Mouse (Mus musculus) stomach, embryonic 14.5 days (tissue): ENCODE data around the gene Col11a2. TPM values are rescaled to one million over a fixed set of nuclear protein-coding genes. Genes with fewer than 3 reads are reported as not detected.

Source experiments
- ATAC-seq: fragments of 200-750 bp; cut with Nextera tagmentation; 2 replicates; pipeline ENCODE4 v1.8.0; 2017; ENCODE audit warnings: low read depth, moderate TSS enrichment; ENCODE audit not compliant: insufficient number of reproducible peaks, insufficient read depth, low FRiP score
- H3K27ac ChIP-seq: fragments of 300-500 bp; sonication (generic); 2 replicates; pipeline ENCODE4 v1.5.1; 2014; ENCODE audit warnings: mild to moderate bottlenecking, low read length, moderate library complexity, mixed read lengths
- H3K27me3 ChIP-seq: fragments of 300-500 bp; sonication (generic); 2 replicates; pipeline ENCODE4 v1.6.1; 2014; ENCODE audit warnings: low read length, control low read depth, mixed read lengths; ENCODE audit not compliant: control insufficient read depth, insufficient read depth
- H3K36me3 ChIP-seq: fragments of 300-500 bp; sonication (generic); 2 replicates; pipeline ENCODE4 v1.6.1; 2014; ENCODE audit warnings: mild to moderate bottlenecking, control low read depth, low read length, moderate library complexity, mixed read lengths; ENCODE audit not compliant: control insufficient read depth, insufficient read depth
- H3K4me1 ChIP-seq: fragments of 300-500 bp; sonication (generic); 2 replicates; pipeline ENCODE4 v1.6.1; 2014; ENCODE audit warnings: low read length, control low read depth, mixed read lengths; ENCODE audit not compliant: control insufficient read depth, insufficient read depth
- H3K4me2 ChIP-seq: fragments of 300-500 bp; sonication (generic); replicated peaks from 2 replicates; pipeline ENCODE4 v1.6.1; 2014; ENCODE audit warnings: low read depth, low read length, control low read depth
- H3K4me3 ChIP-seq: fragments of 300-500 bp; sonication (generic); 2 replicates; pipeline ENCODE4 v1.5.1; 2014; ENCODE audit warnings: low read depth, low read length, control low read depth
- H3K9ac ChIP-seq: fragments of 300-500 bp; sonication (generic); replicated peaks from 2 replicates; pipeline ENCODE4 v1.6.1; 2014; ENCODE audit warnings: low read depth, mild to moderate bottlenecking, control low read depth, low read length, moderate library complexity, mixed read lengths
- H3K9me3 ChIP-seq: fragments of 300-500 bp; sonication (generic); 2 replicates; pipeline ENCODE4 v1.6.1; 2016; ENCODE audit warnings: low read depth, low read length, control low read depth; ENCODE audit not compliant: control insufficient read depth
- WGBS: fragments of 180-500 bp; shearing (Covaris S2); extraction: QIAGEN DNeasy Blood & Tissue Kit; methylation state at CpG from one replicate; pipeline ENCODE4 v1.1.7; 2014; 5-methylcytosine and 5-hydroxymethylcytosine counted together
- polyA plus RNA-seq: library from polyadenylated mRNA; unstranded; fragments of >200 nt; fragmentation: Nextera tagmentation; extraction: Ambion mirVana; gene quantifications from 2 replicates; pipeline ENCODE4 v1.2.1, GENCODE M21; 2014

The Col11a2 gene
- polyA plus RNA-seq, 1 experiment from 2014 or later: 0.32 TPM

DNA sequence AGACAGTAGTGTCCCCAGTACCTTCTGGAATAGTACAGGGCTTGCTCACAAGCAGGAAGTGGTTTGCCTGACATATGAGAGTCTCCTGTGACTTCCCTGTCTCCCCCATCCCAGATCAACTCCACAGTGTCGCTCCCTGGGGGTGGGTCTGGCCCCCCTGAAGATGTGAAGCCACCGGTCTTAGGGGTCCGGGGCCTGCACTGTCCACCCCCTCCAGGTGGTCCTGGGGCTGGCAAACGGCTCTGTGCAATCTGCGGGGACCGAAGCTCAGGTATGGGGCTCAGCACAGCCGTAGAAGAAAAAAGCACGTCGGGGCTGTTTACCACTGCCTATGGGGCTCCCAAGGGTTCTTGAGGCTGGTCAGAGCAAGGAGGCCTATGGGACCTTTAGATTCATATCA, 5.8 kb upstream of the Col11a2 start:
- H3K4me1 ChIP-seq: peaks cover 26% of the 10 kb centered on the region
- 94% methylated on average over 9 of the region's 9 CpGs for WGBS
- H3K27ac ChIP-seq: no peak overlapping the region
- no peak overlapping the region for H3K9ac ChIP-seq
- H3K9me3 ChIP-seq: no peaks in the 10 kb centered on the region
- H3K4me2 ChIP-seq: no peak overlapping the region
- H3K4me3 ChIP-seq: no peak overlapping the region
- no peak for ATAC-seq
- no peaks in the 10 kb centered on the region for H3K27me3 ChIP-seq
- peaks cover 53% of the 10 kb centered on the region for H3K36me3 ChIP-seq

DNA sequence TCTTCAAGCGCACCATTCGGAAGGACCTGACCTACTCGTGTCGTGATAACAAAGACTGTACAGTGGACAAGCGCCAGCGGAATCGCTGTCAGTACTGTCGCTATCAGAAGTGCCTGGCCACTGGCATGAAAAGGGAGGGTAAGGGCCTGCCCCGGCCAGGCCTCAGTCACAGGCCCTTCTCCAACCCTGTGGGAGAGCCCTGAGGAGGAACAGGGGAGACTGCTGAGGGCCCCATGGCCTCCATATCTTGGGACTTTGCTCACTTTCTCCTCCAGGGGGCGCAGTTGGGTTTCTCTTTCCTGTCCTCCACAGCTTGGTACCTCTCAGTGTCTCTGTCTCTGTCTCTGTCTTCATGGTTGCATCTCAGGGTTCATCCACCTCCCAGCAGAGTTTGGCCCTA, 5.2 kb upstream of the Col11a2 start:
- no peak overlapping the region for H3K9ac ChIP-seq
- no peak overlapping the region for H3K27ac ChIP-seq
- no peak overlapping the region for H3K4me2 ChIP-seq
- peaks cover 32% of the 10 kb centered on the region for H3K4me1 ChIP-seq
- peaks cover 47% of the 10 kb centered on the region for H3K36me3 ChIP-seq
- no peak for ATAC-seq
- H3K4me3 ChIP-seq: no peak overlapping the region
- WGBS: 83% methylated on average over 10 of the region's 10 CpGs
- no peaks in the 10 kb centered on the region for H3K9me3 ChIP-seq
- H3K27me3 ChIP-seq: no peaks in the 10 kb centered on the region

DNA sequence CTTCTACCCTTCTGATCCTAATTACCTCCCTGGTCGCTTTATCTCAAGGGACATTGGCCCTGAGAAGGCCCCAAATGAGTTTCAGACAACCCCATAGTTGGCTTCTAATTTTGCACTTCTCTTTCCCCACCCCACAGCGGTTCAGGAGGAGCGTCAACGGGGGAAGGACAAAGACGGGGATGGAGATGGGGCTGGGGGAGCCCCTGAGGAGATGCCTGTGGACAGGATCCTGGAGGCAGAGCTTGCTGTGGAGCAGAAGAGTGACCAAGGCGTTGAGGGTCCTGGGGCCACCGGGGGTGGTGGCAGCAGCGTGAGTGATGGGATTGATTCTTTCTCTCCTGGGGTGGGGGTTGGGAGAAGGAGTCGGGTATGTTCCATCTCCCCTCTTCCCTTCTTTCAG, 3.7 kb upstream of the Col11a2 start:
- Histone ChIP-seq H3K27ac (no peak overlapping the region), H3K9ac (no peak overlapping the region), H3K4me1 (peaks cover 30% of the 10 kb centered on the region), H3K9me3 (no peaks in the 10 kb centered on the region), H3K27me3 (no peaks in the 10 kb centered on the region), H3K36me3 (peaks cover 36% of the 10 kb centered on the region), H3K4me2 (no peak overlapping the region), H3K4me3 (no peak overlapping the region)
- WGBS: 85% methylated on average over 9 of the region's 9 CpGs
- ATAC-seq: no peak

DNA sequence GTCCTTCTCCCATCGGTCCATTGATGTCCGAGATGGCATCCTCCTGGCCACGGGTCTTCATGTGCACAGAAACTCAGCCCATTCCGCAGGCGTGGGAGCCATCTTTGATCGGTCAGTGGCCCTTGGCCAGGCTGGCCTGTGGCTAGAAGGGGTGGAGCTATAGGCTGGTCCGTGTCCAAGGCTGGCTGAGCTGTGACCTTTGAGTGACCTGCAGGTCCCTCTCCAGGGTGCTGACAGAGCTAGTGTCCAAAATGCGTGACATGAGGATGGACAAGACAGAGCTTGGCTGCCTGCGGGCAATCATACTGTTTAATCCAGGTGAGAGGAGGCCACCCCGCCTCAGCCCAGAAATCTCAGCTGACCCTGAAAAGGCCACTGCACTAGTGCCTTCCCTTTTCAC, 2.6 kb upstream of the Col11a2 start:
- H3K4me1 ChIP-seq: peaks cover 34% of the 10 kb centered on the region
- 76% methylated on average over 10 of the region's 10 CpGs for WGBS
- H3K4me2 ChIP-seq: no peak overlapping the region
- no peak overlapping the region for H3K4me3 ChIP-seq
- no peak for ATAC-seq
- H3K27ac ChIP-seq: no peak overlapping the region
- H3K36me3 ChIP-seq: peaks cover 36% of the 10 kb centered on the region
- H3K9me3 ChIP-seq: no peaks in the 10 kb centered on the region
- H3K9ac ChIP-seq: no peak overlapping the region
- H3K27me3 ChIP-seq: no peaks in the 10 kb centered on the region

DNA sequence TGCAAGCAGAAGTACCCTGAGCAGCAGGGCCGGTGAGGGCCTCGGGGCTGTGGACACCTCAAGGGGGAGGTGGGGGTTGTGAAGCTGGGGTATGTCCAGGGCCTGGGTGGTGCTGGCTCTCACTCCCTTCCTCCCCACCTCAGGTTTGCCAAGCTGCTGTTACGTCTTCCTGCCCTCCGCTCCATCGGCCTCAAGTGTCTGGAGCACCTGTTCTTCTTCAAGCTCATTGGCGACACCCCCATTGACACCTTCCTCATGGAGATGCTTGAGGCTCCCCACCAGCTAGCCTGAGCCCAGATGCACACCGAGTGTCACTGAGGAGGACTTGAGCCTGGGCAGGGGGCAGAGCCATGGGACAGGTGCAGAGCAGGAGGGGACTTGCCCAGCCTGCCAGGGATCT, 2.0 kb upstream of the Col11a2 start:
- Histone ChIP-seq H3K4me1 (peaks cover 37% of the 10 kb centered on the region), H3K27me3 (no peaks in the 10 kb centered on the region), H3K4me2 (no peak overlapping the region), H3K9ac (no peak overlapping the region), H3K9me3 (no peaks in the 10 kb centered on the region), H3K36me3 (peaks cover 36% of the 10 kb centered on the region), H3K4me3 (no peak overlapping the region), H3K27ac (no peak overlapping the region)
- WGBS: 88% methylated on average over 7 of the region's 7 CpGs
- no peak for ATAC-seq

DNA sequence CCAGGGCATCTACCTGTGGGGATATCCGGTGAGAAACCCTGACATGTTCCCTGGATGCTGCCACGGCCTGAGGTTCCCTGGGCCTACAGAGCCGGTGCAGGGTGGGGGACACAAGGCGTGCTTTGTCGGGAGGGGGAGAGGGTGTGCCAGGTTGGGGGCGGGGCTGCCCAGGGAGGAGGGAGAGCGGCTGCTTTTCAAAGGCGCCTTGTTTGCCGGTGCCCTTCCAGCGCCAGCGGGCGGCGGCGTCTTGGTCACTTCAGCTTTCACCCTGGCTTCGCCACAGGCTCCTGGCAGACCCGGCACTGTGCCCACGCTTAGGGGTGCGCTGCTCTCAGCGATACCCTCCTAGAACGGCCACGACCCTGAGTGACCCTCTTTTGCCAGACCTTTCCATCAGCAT, 797 bp upstream of the Col11a2 start:
- H3K4me1 ChIP-seq: peaks cover 30% of the 10 kb centered on the region; the same call in 1 of the 2 replicates
- ATAC-seq: no peak
- peak overlapping the region; percentile 40 for H3K4me2 ChIP-seq
- H3K9me3 ChIP-seq: no peaks in the 10 kb centered on the region
- H3K27ac ChIP-seq: no peak overlapping the region
- H3K36me3 ChIP-seq: peaks cover 36% of the 10 kb centered on the region
- WGBS: 21% methylated on average over 21 of the region's 21 CpGs
- H3K9ac ChIP-seq: peak overlapping the region; percentile 30; the same call in 1 of the 2 replicates
- H3K27me3 ChIP-seq: no peaks in the 10 kb centered on the region
- peak overlapping the region; percentile 12; the same call in 1 of the 2 replicates for H3K4me3 ChIP-seq

DNA sequence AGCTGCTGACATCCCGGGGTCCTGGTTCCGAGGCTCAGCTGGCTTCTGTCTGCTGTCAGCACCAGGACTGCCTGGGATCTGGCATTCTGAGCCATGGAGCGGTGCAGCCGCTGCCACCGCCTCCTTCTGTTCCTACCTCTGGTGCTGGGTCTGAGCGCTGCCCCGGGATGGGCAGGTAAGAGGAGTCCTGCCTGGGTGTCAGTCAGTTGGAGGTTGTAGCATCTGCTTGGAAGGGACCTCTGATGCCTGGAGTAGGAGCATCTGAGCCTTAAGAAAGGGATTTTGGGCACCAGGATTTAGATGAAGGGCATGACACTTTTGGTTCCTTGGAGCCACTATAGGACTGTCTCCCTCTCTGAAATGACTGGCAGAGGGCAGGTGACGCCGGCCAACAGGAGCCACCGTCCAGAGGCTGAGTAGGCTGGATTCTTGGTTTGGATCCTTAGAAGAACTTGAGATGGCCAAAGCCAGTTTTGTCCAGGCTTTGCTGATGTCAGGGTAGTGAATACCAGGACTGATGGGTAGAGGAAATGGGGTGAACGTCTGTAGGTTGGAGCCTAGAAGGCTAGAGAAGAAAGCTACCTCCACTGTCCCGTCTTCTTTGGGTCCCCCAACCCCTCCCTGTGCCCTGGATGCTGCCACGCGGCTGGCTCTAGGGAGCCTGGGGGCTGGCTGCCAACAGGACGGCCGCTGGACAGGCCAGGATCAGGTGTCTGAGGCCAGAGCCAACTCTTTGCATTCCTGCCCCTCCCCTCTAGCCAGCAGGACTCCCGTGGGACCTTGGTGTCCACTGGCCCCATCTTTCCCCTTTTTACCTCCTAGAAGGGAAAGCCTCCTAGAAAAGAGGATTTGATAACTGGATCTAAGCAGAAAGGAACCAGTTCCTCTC, 569 bp downstream of the Col11a2 start:
- Histone ChIP-seq H3K27me3 (no peaks in the 10 kb centered on the region), H3K4me2 (peak overlapping the region; percentile 40; the same call in 1 of the 2 replicates), H3K36me3 (peaks cover 26% of the 10 kb centered on the region), H3K4me3 (0 out of 2 replicates have a peak overlapping the region, but pooled peaks have one; percentile 12), H3K9ac (no peak overlapping the region), H3K9me3 (no peaks in the 10 kb centered on the region), H3K4me1 (peaks cover 30% of the 10 kb centered on the region; the same call in 1 of the 2 replicates), H3K27ac (no peak overlapping the region)
- 24% methylated on average over 17 of the region's 17 CpGs for WGBS
- ATAC-seq: no peak

DNA sequence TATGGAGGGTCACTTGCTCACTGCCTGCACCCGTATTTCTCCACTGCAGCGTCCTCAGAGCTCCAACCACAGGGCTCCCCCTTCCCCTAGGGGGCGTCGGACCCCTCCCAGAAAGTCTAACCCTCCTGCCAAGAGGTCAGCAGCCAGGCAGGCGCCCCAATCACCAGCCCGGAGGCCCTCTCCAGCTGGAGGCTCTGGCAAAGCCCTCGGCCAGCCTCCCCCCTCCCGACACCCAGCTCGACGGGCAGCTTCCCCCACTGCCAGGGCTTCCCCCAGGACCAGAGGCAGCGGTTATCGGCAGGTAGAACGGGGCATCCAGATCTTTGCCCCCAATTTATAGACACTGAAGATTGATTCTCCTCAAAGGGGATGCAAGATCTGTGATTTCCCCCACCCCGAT, 6.7 kb downstream of the Col11a2 start:
- no peak overlapping the region for H3K4me2 ChIP-seq
- 77% methylated on average over 14 of the region's 14 CpGs for WGBS

More for the DNA sequence above, 6.7 kb downstream of the Col11a2 start:
- Histone ChIP-seq H3K4me3 (no peak overlapping the region), H3K27ac (no peak overlapping the region), H3K36me3 (no peaks in the 10 kb centered on the region), H3K9me3 (no peaks in the 10 kb centered on the region), H3K9ac (no peak overlapping the region), H3K27me3 (no peaks in the 10 kb centered on the region), H3K4me1 (0 out of 2 replicates have a peak, but pooled peaks cover 7% of the 10 kb centered on the region)
- no peak for ATAC-seq
